Comparison of ENCODE assay signal across 9 mouse cellular contexts in the genomic region with DNA sequence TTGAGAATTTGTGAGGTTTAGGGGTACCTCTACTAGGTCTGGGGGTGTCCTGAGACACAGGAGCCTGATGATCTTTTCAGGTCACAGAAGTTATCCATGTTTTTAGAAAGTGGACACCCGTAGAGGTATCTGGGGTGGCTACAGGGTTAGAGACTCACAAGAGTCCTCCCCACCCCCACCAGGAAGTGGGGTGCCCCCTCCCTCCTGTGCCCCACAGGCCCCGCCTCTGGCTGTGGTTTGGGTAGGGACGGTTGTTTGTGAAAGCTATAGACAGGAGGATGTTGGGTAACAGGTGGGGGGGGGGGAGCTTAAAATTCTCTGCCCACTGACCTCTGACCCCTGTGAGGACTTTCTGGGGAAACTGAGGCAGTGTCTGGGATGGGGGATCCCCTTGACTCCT. TPM values are rescaled to one million over a fixed set of nuclear protein-coding genes. Genes with fewer than 3 reads are reported as not detected.
DNase-seq lines count a peak whose midpoint lies in the region; ATAC-seq and TF ChIP-seq lines count a peak whose summit lies in the region.
"Had no signal": no experiment of that assay in that cellular context is flagged by ENCODE, and none has a peak within 500 bp of the region (broad histone marks: within the 10 kb centered on the region; RNA-seq: fewer than 3 reads in every experiment).

No protein-coding gene starts in this region.

- peak; percentile 48 for DNase-seq in kidney, adult 2 months
- DNase-seq in kidney, adult 8-10 months, result no peak
- peak; percentile 87 for DNase-seq in lung, postnatal 25 days (ENCODE audit: low spot score)
- peak; percentile 96 for DNase-seq in thymus, postnatal 0 days (ENCODE audit: low spot score)
- DNase-seq in cerebellum, postnatal 14 days, result no peak
- no peak for DNase-seq in right cerebral cortex, postnatal 4 days
- DNase-seq: layer of hippocampus, postnatal 36 days had no signal

- H3K36me3 ChIP-seq in kidney, adult 2 months (ENCODE audit: control insufficient read depth, insufficient read depth, low read length), result no peaks in the 10 kb centered on the region
- H3K36me3 ChIP-seq in heart, embryonic 16.5 days (ENCODE audit: control insufficient read depth, insufficient read depth), result no peaks in the 10 kb centered on the region
- no peaks in the 10 kb centered on the region for H3K36me3 ChIP-seq in midbrain, embryonic 15.5 days (replicated peaks)

- no peak overlapping the region for H3K4me3 ChIP-seq in kidney, adult 2 months (ENCODE audit: insufficient read depth, low read depth, low read length)
- peak overlapping the region; percentile 47 for H3K4me3 ChIP-seq in heart, embryonic 16.5 days (ENCODE audit: low read length)
- H3K4me3 ChIP-seq in midbrain, embryonic 15.5 days, result no peak overlapping the region

- H3K9me3 ChIP-seq in heart, embryonic 16.5 days (replicated peaks; ENCODE audit: control insufficient read depth, low read length), result no peaks in the 10 kb centered on the region
- H3K9me3 ChIP-seq in midbrain, embryonic 15.5 days, result no peaks in the 10 kb centered on the region

- TF ChIP-seq POLR2A in kidney, adult 2 months (IDR thresholded peaks at IDR 0.05; ENCODE audit: low read depth, low read length), result no peak

- ATAC-seq in heart, embryonic 16.5 days (replicated peaks; ENCODE audit: extremely low read depth, insufficient read depth, low FRiP score), result no peak
- no peak for ATAC-seq in midbrain, embryonic 15.5 days (replicated peaks)

- 60% methylated on average over 3 of the region's 3 CpGs for WGBS in kidney, adult 2 months
- WGBS in heart, embryonic 16.5 days, result 51% methylated on average over 3 of the region's 3 CpGs
- 69% methylated on average over 3 of the region's 3 CpGs for WGBS in midbrain, embryonic 15.5 days

- H3K27me3 ChIP-seq in kidney, adult 2 months (replicated peaks; ENCODE audit: control insufficient read depth, insufficient read depth, low read length), result no peaks in the 10 kb centered on the region
- peaks cover 22% of the 10 kb centered on the region for H3K27me3 ChIP-seq in heart, embryonic 16.5 days (ENCODE audit: control insufficient read depth, insufficient read depth, low read length)
- peaks cover 54% of the 10 kb centered on the region for H3K27me3 ChIP-seq in midbrain, embryonic 15.5 days (replicated peaks)

- no peak overlapping the region for H3K27ac ChIP-seq in kidney, adult 2 months (ENCODE audit: insufficient read depth, low read depth, low read length)
- H3K27ac ChIP-seq in heart, embryonic 16.5 days (ENCODE audit: low read length), result peak overlapping the region; percentile 66; the same call in 1 of the 2 replicates
- H3K27ac ChIP-seq in midbrain, embryonic 15.5 days, result no peak overlapping the region

- TF ChIP-seq CTCF in kidney, adult 2 months (conservative IDR thresholded peaks at IDR 0.05; ENCODE audit: insufficient read depth, insufficient read length, low read depth, low read length), result no peak

- no peaks in the 10 kb centered on the region for H3K4me1 ChIP-seq in kidney, adult 2 months (ENCODE audit: control insufficient read depth, insufficient read depth, low read length)
- peaks cover 7% of the 10 kb centered on the region for H3K4me1 ChIP-seq in heart, embryonic 16.5 days (ENCODE audit: control insufficient read depth, insufficient read depth, low read length)
- H3K4me1 ChIP-seq in midbrain, embryonic 15.5 days, result no peaks in the 10 kb centered on the region

- H3K9ac ChIP-seq in heart, embryonic 16.5 days (ENCODE audit: low read length), result no peak overlapping the region; the same call in 1 of the 2 replicates
- no peak overlapping the region for H3K9ac ChIP-seq in midbrain, embryonic 15.5 days

- H3K4me2 ChIP-seq in heart, embryonic 16.5 days (ENCODE audit: low read depth, low read length), result 0 out of 2 replicates have a peak overlapping the region, but pooled peaks have one; percentile 26
- no peak overlapping the region for H3K4me2 ChIP-seq in midbrain, embryonic 15.5 days

RNA-seq across cellular contexts. Expression of a gene that starts 0.9 kb away (rescaled TPM):
- 9.6 and 25.5 TPM in 2 replicates for polyA plus RNA-seq in kidney, adult 2 months (2012; rRNA removed)
- polyA plus RNA-seq in heart, embryonic 16.5 days (2015; fragmentation: Nextera tagmentation; extraction: Ambion mirVana), result 10.9 and 17.7 TPM in 2 replicates
- 179 and 206 TPM in 2 replicates for polyA plus RNA-seq in thymus, postnatal 0 days (2015; fragmentation: Nextera tagmentation; extraction: Ambion mirVana)
- 1.9 and 2.2 TPM in 2 replicates for polyA plus RNA-seq in midbrain, embryonic 15.5 days (2015; fragmentation: Nextera tagmentation; extraction: Ambion mirVana)

RNA-seq across cellular contexts. Expression of a gene that starts 21.1 kb away (rescaled TPM):
- polyA plus RNA-seq in kidney, adult 2 months (2012; rRNA removed), result 10.6 and 11.8 TPM in 2 replicates
- 3.2 TPM in 2 replicates for polyA plus RNA-seq in heart, embryonic 16.5 days (2015; fragmentation: Nextera tagmentation; extraction: Ambion mirVana)
- 5.2 and 5.8 TPM in 2 replicates for polyA plus RNA-seq in thymus, postnatal 0 days (2015; fragmentation: Nextera tagmentation; extraction: Ambion mirVana)
- 4.4 and 4.8 TPM in 2 replicates for polyA plus RNA-seq in midbrain, embryonic 15.5 days (2015; fragmentation: Nextera tagmentation; extraction: Ambion mirVana)

RNA-seq across cellular contexts. Expression of a gene that starts 22.2 kb away (rescaled TPM):
- 230 and 235 TPM in 2 replicates for polyA plus RNA-seq in kidney, adult 2 months (2012; rRNA removed)
- 136 and 144 TPM in 2 replicates for polyA plus RNA-seq in heart, embryonic 16.5 days (2015; fragmentation: Nextera tagmentation; extraction: Ambion mirVana)
- polyA plus RNA-seq in thymus, postnatal 0 days (2015; fragmentation: Nextera tagmentation; extraction: Ambion mirVana), result 153 and 158 TPM in 2 replicates
- 132 and 148 TPM in 2 replicates for polyA plus RNA-seq in midbrain, embryonic 15.5 days (2015; fragmentation: Nextera tagmentation; extraction: Ambion mirVana)

RNA-seq across cellular contexts. Expression of a gene that starts 29.0 kb away (rescaled TPM):
- polyA plus RNA-seq in kidney, adult 2 months (2012; rRNA removed), result 52.3 and 55.5 TPM in 2 replicates
- polyA plus RNA-seq in heart, embryonic 16.5 days (2015; fragmentation: Nextera tagmentation; extraction: Ambion mirVana), result 218 and 255 TPM in 2 replicates
- polyA plus RNA-seq in thymus, postnatal 0 days (2015; fragmentation: Nextera tagmentation; extraction: Ambion mirVana), result 137 and 152 TPM in 2 replicates
- 28.6 and 34.4 TPM in 2 replicates for polyA plus RNA-seq in midbrain, embryonic 15.5 days (2015; fragmentation: Nextera tagmentation; extraction: Ambion mirVana)

RNA-seq across cellular contexts. Expression of a gene that starts 29.6 kb away (rescaled TPM):
- polyA plus RNA-seq in kidney, adult 2 months (2012; rRNA removed), result 1,431 and 1,557 TPM in 2 replicates
- 668 and 748 TPM in 2 replicates for polyA plus RNA-seq in heart, embryonic 16.5 days (2015; fragmentation: Nextera tagmentation; extraction: Ambion mirVana)
- 640 and 681 TPM in 2 replicates for polyA plus RNA-seq in thymus, postnatal 0 days (2015; fragmentation: Nextera tagmentation; extraction: Ambion mirVana)
- 522 and 546 TPM in 2 replicates for polyA plus RNA-seq in midbrain, embryonic 15.5 days (2015; fragmentation: Nextera tagmentation; extraction: Ambion mirVana)

Comparison
In these comparisons a context has a peak if more than half of its experiments do, and no peak if none do; other contexts are left out.
1. DNase-seq: peak in kidney, adult 2 months (single experiment), lung, postnatal 25 days (single experiment) and thymus, postnatal 0 days (single experiment); none in kidney, adult 8-10 months (0 of 2), cerebellum, postnatal 14 days (0 of 2) and right cerebral cortex, postnatal 4 days (single experiment).